Mouse (Mus musculus): ENCODE measurements around the gene Fam102a.

Fam102a gene

GRCm38 (mm10) chr2:32581450-32582095 is 46.4 kb downstream of the Fam102a start:
- DNase-seq (ENCODE audit: low spot score), result peak; percentile 45

DNA sequence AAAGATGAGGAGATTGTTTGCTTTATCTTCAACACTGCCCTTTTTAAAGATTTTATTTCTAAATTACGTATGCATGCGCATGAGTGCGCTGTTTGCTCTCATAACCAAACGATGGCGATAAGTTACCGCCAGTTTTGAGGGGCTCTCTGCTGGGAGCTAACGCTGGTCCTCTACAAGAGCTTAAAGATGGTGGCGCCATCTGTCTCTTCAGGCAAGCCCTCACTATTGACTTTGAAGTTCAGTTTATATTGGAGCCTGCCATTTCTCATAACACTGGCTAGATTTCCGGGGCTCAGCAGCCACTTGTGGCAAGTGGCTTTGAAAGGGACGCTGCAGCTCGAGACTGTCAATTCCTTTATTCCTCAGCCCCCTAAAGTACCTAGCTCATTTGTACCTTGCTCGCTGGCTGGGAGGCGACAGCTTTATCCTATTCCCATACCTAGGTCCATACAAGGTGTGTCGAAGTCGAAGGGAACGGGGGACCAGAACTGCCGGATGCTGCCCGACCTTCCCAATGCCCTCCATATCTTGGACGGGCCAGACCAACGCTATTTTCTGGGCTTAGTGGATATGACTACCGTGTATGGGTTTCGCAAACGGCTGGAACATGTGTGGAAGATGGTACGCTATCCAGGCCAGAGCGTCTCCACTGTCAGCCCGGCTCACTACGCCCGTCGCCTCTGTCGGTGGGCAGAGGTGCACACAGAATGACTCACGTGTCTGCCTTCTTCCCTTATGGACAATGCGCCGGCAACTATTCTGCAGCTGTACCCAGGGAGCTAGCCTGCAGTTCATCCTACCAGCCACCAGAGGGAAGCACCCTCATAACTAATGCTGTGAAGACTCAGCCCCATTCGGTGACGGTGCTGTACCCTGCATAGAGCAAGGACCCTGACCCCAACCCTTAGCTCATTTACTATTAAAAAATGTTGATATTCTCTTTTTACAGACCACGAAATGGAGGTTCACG is 48.0 kb downstream of the Fam102a start:
- peak; percentile 95 for DNase-seq (ENCODE audit: low spot score)

DNA sequence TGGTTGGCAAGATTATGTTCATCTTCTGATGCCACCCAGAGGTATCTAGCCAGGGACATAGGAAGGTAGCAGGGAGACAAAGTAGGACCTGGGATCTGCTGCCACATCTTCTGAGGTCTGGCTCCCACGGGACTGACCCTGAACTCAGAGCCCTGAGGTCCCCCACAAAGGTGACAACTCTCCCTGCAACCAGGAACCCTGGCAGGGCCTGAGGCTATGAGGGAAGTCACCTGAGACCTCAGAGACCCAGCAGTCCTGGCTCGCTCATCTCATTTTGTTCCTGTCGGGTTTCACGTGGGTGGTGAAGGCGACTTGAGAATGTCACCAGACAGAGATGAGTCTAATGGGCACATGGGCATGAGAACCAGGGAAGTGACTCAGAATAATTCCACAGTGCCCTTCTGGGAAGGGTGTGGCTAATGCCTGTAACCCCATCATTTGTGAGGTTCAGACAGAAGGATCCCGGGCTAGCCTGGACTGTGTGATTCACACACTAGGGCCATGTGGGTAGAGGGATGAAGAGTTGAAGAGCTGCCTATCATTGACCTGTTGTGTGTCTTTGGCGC is 50.1 kb downstream of the Fam102a start:
- no peak for DNase-seq (ENCODE audit: low spot score)

DNA sequence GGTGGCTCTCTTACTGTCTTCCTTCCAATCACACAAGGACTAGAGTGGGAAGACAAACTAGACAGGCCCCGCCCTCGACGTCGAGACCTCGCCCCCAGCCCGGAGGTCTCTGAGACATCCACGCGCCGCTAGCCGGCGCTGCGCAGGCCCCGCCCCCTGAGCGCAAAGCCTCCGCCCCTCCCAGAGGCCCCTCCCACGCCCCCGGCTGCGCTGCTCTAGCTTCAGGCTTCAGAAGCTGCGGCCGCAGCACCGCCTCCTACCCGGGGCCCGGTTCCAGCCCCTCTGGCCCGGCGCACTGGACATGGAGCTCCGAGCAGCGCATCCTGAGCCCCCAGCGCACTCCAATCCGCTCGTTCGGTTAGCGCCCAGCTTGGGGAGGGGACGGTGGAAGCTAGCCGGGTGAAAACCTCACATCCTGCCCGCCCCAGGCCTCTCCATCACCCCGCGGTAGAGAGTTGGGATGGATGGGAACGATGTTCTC is 51.8 kb downstream of the Fam102a start, which contains the start of gene St6galnac4:
Gene St6galnac4, plus strand, starts transcription at position 225 of the 481 bp plus-strand sequence.
- DNase-seq (ENCODE audit: low spot score), result peak; percentile 92

GRCm38 (mm10) chr2:32587731-32588321 is 52.7 kb downstream of the Fam102a start:
- DNase-seq (ENCODE audit: low spot score), result no peak

DNA sequence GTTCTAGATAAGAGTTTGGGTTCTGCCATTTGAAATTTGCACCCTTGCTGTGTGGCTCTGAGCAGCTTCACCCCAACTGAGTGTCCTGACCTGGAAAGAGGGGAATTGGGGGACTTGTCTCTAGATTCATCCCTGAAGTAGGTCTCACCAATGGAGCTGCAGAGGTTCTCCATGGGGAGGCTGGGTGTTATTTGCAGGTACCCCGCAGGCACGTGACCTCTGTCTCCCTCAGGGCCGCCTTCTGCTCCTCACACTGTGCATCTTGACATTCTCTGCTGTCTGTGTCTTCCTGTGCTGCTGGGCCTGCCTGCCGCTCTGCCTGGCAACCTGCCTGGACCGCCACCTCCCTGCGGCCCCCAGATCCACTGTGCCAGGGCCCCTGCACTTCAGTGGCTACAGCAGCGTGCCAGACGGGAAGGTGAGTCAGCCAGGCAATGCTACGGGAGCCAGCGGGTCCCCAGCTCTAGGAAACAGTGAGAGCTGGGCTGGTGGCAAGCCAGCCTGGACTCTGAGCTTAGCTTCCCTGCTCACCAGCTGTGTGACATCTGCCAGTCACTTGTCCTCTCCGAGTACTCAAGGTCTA is 54.2 kb downstream of the Fam102a start:
- DNase-seq (ENCODE audit: low spot score), result no peak

- DNase-seq (ENCODE audit: low spot score), result no peak
Observed at GRCm38 (mm10) chr2:32590224-32590623, 55.1 kb downstream of the Fam102a start.

DNA sequence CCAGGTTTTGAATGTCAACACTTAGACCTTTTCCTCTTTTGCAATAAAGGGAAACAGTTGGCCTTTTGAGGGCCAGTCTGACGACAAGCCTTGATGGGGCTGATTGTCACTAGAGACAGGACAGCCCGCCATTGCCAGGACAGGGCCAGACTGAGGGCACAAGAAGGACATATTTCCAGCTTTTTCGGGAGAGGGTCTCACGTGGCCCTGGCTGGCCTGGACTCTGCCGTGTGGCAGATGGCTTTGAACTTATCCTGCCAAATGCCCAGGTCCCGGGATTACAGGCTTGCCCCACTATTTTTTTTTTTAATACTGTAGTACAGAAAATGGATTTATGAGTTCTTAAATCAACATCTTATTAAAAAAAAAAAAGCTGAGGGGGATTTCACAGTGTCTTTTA is 56.1 kb downstream of the Fam102a start:
- DNase-seq (ENCODE audit: low spot score), result no peak

DNA sequence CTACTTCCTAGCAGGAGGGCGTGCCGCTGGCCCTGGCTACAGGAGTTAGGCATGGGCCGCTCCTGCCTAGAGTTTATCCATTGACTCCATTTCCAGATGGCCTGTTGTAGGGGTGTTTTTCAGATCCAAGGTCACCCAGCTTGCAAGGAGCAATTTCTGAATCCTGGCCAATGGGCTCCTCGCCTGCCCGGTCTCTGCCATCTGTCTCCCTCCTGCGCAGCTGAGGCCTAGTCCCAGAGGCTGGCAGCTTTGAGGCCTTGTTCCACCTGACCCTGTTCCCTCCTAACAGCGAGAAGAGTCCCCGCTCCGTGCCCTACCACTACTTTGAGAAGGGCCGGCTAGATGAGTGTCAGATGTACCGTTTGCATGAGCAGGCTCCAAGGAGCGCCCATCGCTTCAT is 61.6 kb downstream of the Fam102a start:
- no peak for DNase-seq (ENCODE audit: low spot score)

DNA sequence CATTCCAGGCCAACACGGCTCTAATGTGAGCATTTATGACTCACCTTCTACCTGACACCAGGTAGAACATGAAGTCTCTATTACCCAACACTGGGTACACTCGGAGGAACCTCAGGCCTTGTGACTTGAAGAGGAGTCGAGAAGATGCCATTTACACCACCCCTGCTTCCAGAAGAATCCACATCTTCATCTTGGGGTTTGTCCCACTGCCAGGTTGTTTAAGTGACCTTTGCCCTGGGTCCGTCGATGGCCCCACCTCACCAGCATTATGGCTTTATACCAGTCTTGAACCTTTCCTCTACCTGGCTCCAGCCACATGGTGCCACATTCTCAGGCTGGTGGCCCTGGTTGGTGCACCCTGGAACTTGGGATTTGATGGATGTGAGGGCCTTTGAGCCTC is 62.1 kb downstream of the Fam102a start:
- DNase-seq (ENCODE audit: low spot score), result no peak

- no peak for DNase-seq (ENCODE audit: low spot score)
Observed at GRCm38 (mm10) chr2:32597699-32598098, 62.6 kb downstream of the Fam102a start.

DNA sequence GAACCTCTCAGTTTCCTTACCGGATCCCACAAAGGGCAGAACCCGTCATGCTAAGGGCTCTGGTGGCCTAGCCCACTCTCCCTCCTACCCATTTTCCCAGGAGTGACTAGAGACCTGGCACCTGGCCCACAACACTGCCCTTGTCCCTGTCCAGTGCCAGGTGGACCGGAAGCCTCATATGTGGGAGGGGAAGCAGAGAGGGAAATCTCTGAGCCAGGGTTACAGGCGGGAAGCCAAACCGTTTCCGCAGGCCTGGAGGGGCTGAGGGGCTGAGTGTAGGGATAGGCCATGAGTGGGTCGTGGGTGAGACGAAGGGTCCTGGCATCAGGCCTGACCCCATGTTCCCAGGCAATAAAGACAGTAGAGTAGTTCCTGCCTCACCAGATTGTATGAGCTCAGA is 63.4 kb downstream of the Fam102a start:
- no peak for DNase-seq (ENCODE audit: low spot score)

- DNase-seq (ENCODE audit: low spot score), result no peak
Observed at GRCm38 (mm10) chr2:32599409-32599808, 64.3 kb downstream of the Fam102a start, which contains the start of gene St6galnac6. Gene St6galnac6, plus strand, starts transcription at chr2:32599709.

DNA sequence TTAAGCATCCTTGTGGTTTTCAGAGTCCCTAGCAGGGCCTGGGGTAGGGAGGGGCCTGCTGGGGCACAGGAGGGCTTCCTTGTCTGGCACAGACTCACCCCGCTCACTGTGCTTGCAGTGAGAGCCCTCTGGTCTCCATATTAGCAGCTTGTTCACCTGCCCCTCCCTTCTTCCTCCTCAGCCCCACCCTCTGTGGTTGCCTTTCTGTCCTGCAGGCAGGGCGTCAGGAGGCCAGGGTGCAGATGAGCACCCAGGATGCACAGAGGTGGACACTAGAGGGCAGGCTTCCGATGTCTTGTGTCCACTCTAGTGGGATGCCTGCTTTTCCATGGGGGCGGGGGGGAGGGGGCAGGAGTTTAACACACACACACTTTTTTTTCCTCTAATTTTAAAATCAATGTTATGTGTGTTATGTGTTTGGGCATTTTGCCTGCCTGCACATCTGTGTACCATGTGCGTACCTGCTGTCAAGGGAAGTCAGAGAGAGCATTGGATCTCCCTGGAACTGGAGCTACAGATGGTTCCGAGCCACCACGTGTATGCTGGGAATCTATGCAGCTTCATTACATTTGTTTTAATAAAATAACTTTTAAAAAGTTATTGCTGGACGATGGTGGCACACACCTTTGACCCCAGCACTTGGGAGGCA is 66.4 kb downstream of the Fam102a start:
- peak; percentile 74 for DNase-seq (ENCODE audit: low spot score)

DNA sequence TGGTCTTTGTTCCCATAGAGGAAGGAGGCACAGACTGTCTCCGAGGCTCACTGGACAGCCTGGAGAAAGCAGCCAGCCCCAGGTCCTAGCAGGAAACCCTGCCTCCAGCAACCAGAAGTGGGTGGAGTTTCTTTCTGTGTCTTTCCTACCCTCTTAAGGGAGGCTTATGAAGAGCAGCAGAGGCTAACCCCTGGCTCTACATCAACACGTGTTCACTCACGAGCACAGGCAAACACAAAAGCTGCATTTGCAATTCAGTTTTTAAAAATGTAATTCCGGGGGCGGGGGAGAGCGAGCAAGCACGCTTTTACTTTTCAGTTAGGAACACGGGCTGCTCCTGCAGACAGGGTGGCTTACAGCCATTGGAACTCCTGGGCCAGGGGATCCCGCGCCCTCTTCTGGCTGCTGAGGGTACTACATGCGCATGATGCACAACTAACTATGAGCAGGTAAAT is 67.5 kb downstream of the Fam102a start:
- peak; percentile 92 for DNase-seq (ENCODE audit: low spot score)

DNA sequence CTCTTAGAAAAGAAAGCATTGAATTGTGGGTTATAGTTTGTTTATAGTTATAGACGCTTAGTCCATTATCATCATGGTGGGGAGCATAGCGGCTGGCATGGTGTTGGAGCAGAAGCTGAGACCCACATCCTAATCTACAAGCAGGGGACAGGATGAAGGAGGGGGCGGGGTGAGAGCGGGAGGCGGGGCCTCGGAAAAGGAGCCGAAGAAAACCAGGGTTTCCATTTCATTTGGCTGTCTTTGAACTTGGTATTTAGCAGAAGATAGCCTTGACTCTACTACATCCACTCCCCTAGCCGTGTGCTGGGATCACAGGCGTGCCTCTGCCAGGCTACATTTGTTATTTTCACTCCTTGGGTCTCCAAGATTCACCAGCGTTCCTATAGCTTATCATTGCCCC is 69.5 kb downstream of the Fam102a start:
- no peak for DNase-seq (ENCODE audit: low spot score)

DNA sequence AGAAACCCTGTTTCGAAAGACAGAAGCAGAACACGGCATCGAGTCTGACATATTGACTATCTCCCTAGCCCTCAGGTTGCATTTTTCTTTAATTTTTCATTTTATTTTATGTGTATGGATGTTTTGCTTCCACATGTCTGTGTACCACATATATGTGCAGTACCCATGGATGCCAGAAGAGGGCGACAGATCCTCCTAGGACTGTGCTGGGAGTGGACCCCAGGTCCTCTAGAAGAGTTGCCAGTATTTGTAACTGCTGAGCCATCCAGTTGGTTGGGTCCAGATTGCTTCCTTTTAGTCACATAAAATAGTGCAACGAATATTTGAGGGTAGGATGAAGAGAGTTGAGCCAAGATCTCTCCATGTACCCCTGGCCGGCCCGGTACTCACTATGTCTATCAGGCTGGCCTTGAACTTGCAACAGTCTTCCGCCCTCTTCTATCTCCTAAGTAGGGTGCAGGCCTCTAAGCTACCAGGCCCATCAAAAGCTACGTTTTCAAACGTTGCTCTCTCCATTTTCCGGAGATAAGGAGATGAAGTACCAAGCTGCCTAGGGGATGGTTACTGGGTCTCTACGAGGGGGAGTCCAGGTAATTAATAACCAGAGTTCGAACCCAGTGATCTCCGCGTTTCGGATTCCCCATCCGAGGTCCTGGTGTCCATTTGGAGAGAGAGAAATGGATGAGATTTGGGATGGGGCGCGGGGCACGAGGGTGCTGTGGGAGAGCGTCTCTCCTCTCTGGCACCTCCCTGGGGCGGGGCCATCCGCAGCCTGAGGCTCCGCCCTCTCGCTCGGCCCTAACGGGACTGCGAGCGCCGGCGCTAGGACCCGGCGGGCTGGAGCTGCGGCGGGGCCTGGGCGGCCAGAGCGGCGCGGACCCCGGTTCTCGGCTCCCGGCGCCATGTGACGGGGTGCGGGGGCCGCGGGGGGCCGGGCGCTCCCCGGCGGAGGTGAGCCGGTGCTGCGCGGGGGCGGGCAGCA is 71.3 kb downstream of the Fam102a start:
- peak; percentile 89 for DNase-seq (ENCODE audit: low spot score)

DNA sequence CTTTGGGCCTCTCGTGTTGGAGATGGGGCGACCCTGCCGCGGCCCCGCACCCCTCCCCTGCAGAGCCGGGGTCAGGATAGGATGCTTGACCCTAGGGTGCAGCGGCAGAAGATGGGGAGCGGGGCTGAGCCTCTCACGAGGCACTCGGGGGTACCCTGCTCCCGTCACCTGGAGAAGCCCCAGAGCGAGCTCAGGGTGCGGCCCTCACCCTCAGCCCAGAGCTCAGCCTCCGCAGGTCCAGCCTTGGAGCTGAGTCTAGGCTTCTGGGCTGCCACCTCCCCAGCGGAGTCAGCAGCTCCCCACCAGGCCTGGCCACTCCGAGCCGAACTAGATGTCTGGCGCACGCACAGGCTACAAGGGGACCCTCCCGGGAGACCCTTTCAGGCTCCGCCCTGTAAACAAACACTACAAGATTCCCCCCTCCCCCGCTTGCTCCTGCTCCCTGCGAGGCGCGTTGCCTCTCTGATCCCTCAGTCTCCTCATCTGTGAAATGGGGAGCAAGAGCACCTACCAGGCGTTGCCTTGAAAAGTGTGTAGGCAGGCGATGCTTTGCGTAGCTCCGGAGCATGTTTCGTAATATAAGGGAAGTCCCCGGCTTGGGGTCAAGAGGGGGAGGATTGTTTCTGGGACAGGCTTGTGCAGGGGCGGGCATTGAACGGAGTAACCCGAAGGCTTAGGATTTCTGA is 72.3 kb downstream of the Fam102a start:
- DNase-seq (ENCODE audit: low spot score), result peak; percentile 71

DNA sequence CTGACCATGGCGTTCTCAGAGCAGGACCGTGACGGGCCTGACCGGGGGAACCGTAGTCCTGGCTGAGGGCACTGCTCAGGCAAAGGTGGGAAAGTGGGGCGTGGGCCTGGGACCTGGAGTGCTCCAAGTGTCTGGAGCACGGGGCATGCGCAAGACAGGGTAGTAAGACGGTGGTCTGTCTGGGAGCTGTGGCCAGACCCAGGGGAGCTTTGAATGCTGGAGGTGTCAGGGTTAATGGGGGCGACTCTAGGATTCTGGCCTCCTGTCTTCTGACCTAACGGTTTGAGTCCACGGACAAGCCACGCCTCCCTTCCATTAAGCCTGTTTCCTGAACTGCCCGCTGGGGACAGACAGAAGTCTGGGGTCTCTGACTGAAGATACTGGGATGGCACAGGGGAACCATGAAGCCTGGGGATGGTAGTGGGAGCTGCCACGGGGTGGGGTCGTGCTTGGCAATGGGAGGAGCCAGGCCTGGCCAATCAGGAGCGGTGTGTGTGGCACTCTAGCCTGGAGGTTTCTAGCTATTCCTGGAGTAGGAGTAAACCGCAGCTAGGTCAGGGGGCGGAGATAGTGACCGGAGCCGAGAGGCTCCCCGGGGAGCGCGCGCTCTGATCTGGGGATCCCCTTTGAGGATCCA is 73.1 kb downstream of the Fam102a start:
- DNase-seq (ENCODE audit: low spot score), result peak; percentile 85
